Mouse (Mus musculus) limb, embryonic 11.5 days (tissue): Measurements from ENCODE around the gene 4933406M09Rik. TPM values are rescaled to one million over a fixed set of nuclear protein-coding genes. Genes with fewer than 3 reads are reported as not detected.

Experiments
- ATAC-seq: fragments of 200-750 bp; cut with Nextera tagmentation; 2 replicates; pipeline ENCODE4 v1.8.0; 2017; ENCODE audit warnings: low read depth; ENCODE audit not compliant: insufficient number of reproducible peaks, low FRiP score, low TSS enrichment
- DNase-seq: peaks from one replicate; pipeline ENCODE4 v3.0.0-alpha.2; 2015; ENCODE audit warnings: low spot score
- H3K27ac ChIP-seq: fragments of 300-500 bp; sonication (generic); replicated peaks from 2 replicates; pipeline ENCODE4 v1.5.1; 2014; ENCODE audit warnings: low read depth, mild to moderate bottlenecking, low read length
- H3K27me3 ChIP-seq: fragments of 300-500 bp; sonication (generic); 2 replicates; pipeline ENCODE4 v1.6.1; 2014; ENCODE audit warnings: mild to moderate bottlenecking, low read length, mixed read lengths; ENCODE audit not compliant: control insufficient read depth, insufficient read depth
- H3K36me3 ChIP-seq: fragments of 300-500 bp; sonication (generic); 2 replicates; pipeline ENCODE4 v1.6.1; 2014; ENCODE audit warnings: mild to moderate bottlenecking, low read length, moderate library complexity, mixed read lengths; ENCODE audit not compliant: control insufficient read depth, insufficient read depth
- H3K4me1 ChIP-seq: fragments of 300-500 bp; sonication (generic); 2 replicates; pipeline ENCODE4 v1.6.1; 2014; ENCODE audit warnings: low read length, mixed read lengths; ENCODE audit not compliant: control insufficient read depth, insufficient read depth
- H3K4me2 ChIP-seq: fragments of 300-500 bp; sonication (generic); 2 replicates; pipeline ENCODE4 v1.6.1; 2014; ENCODE audit warnings: low read depth, mild to moderate bottlenecking, moderate library complexity; ENCODE audit not compliant: severe bottlenecking
- H3K4me3 ChIP-seq: fragments of 300-500 bp; sonication (generic); 2 replicates; pipeline ENCODE4 v1.5.1; 2014; ENCODE audit warnings: low read depth, low read length
- H3K9ac ChIP-seq: fragments of 300-500 bp; sonication (generic); 2 replicates; pipeline ENCODE4 v1.6.1; 2014; ENCODE audit warnings: mild to moderate bottlenecking, low read length
- H3K9me3 ChIP-seq: fragments of 300-500 bp; sonication (generic); 2 replicates; pipeline ENCODE4 v1.6.1; 2016; ENCODE audit warnings: low read length; ENCODE audit not compliant: control insufficient read depth
- WGBS: fragments of 180-500 bp; shearing (Covaris S2); extraction: QIAGEN DNeasy Blood & Tissue Kit; methylation state at CpG from one replicate; pipeline ENCODE4 v1.1.7; 2014; 5-methylcytosine and 5-hydroxymethylcytosine counted together
- polyA plus RNA-seq: library from polyadenylated mRNA; unstranded; fragments of >200 nt; fragmentation: Nextera tagmentation; extraction: Ambion mirVana; gene quantifications from 2 replicates; pipeline ENCODE4 v1.2.1, GENCODE M21; 2014

The 4933406M09Rik gene
- polyA plus RNA-seq: not detected in 2 replicates

- Histone ChIP-seq H3K27ac (no peak within 1 kb of the TSS), H3K4me2 (no peak within 1 kb of the TSS), H3K4me1 (no peaks in the 10 kb centered on the region), H3K9ac (no peak within 1 kb of the TSS), H3K27me3 (no peaks in the 10 kb centered on the region), H3K36me3 (no peaks in the 10 kb centered on the region), H3K4me3 (no peak within 1 kb of the TSS), H3K9me3 (no peaks in the 10 kb centered on the region)
- WGBS: 96% methylated on average over 1 of the region's 1 CpGs
- ATAC-seq: no peak
- no peak for DNase-seq
These were observed at the start of gene 4933406M09Rik for GRCm38 (mm10) chr1:134385666-134386065. TSS of gene 4933406M09Rik (plus strand) at chr1:134385940.

DNA sequence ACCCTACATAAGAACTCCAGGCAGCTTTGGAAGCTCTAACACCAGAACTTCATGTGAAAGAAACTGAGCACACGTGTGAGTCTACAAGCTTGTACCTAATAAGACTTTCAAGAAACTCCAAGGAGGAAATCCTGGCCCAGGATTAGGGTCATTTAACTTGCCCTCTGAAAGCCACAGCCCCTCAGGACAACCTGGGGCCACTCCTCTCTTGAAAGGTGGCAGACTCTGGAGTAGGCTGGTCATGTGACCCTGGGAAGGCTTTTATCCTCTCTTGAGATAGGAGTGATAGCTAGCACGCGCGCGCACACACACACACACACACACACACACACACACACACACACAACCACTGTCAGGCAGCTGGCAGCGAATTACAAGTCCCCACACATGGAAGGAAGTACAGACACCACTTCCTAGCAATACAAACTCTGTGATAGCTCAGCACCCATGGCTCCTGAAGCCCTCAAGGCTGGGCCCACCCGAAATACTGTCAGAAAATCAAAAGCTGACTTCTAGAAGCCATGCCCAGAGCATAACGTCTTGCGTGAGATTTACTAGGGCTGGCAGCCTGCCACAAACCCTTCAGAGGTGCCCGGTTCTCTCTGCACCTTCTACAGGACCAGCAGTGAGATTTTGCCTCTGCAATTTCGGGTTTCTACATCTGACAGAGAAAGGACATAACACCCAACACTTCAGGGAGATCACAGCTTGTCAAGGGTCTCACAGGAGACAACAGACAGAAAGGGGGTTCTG, 48.6 kb upstream of the 4933406M09Rik start:
- ATAC-seq (no peak), DNase-seq (no peak)
- no peak overlapping the region for H3K4me3 ChIP-seq
- H3K4me2 ChIP-seq: no peak overlapping the region
- no peaks in the 10 kb centered on the region for H3K27me3 ChIP-seq
- H3K27ac ChIP-seq: no peak overlapping the region
- WGBS: 90% methylated on average over 11 of the region's 11 CpGs
- no peaks in the 10 kb centered on the region for H3K9me3 ChIP-seq
- no peaks in the 10 kb centered on the region for H3K4me1 ChIP-seq
- H3K36me3 ChIP-seq: no peaks in the 10 kb centered on the region
- no peak overlapping the region for H3K9ac ChIP-seq

- Histone ChIP-seq H3K9me3 (no peaks in the 10 kb centered on the region), H3K36me3 (no peaks in the 10 kb centered on the region), H3K27me3 (no peaks in the 10 kb centered on the region), H3K27ac (no peak overlapping the region), H3K4me3 (no peak overlapping the region), H3K9ac (no peak overlapping the region), H3K4me2 (no peak overlapping the region), H3K4me1 (peaks cover 3% of the 10 kb centered on the region; the same call in 1 of the 2 replicates)
- WGBS: 90% methylated on average over 7 of the region's 7 CpGs
- ATAC-seq (no peak), DNase-seq (no peak)
These were observed 46.6 kb upstream of the 4933406M09Rik start for GRCm38 (mm10) chr1:134339162-134339561.

DNA sequence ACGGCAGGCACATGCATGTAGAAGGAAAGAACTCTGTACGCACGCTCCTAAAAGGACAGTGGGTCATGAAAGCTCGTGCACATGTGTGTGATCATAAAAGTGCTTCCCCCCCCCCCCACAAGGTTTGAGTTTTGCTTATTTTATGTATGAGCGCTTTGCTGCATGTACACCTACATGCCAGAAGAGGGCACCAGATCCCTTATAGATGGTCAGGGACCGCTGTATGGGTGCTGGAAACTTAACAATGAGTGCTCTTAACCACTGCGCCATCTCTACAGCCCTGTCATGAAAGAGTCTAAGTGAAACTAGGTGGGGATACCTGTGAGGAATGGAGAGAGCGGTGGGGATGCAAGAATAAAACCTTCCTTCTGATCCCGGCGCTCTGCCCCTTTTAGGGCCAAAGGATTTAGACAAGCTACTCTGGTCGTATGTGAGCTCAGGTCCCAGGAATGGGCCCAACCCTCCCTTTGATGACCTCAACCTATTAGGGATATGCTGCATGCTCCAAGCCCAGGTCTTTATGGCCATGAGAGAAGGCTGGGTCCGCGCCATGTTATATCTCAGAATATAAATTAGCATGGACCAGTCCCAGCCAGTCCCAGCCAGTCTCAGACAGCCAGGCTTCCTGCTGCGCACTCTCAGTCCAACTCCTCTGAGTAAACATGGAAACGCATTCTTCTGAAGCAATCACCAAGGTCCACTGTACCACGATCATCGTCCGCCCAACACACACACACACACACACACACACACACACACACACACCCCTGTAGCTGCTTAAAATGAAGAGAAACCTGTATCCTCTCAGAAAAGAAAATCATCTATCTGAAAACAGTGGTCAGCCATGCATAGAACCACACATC, 45.8 kb upstream of the 4933406M09Rik start:
- H3K27ac ChIP-seq: no peak overlapping the region
- no peaks in the 10 kb centered on the region for H3K36me3 ChIP-seq
- H3K9ac ChIP-seq: no peak overlapping the region
- no peak overlapping the region for H3K4me2 ChIP-seq
- H3K9me3 ChIP-seq: no peaks in the 10 kb centered on the region
- H3K4me1 ChIP-seq: peaks cover 3% of the 10 kb centered on the region; the same call in 1 of the 2 replicates
- WGBS: 94% methylated on average over 18 of the region's 18 CpGs
- no peak for ATAC-seq
- H3K27me3 ChIP-seq: no peaks in the 10 kb centered on the region
- H3K4me3 ChIP-seq: no peak overlapping the region
- DNase-seq: no peak

- DNase-seq (no peak), ATAC-seq (no peak)
- no peaks in the 10 kb centered on the region for H3K9me3 ChIP-seq
- no peaks in the 10 kb centered on the region for H3K27me3 ChIP-seq
- H3K27ac ChIP-seq: no peak overlapping the region
- WGBS: 79% methylated on average over 5 of the region's 5 CpGs
- peaks cover 3% of the 10 kb centered on the region; the same call in 1 of the 2 replicates for H3K4me1 ChIP-seq
- H3K4me2 ChIP-seq: no peak overlapping the region
- H3K9ac ChIP-seq: no peak overlapping the region
- H3K4me3 ChIP-seq: no peak overlapping the region
- peaks cover 5% of the 10 kb centered on the region; the same call in 1 of the 2 replicates for H3K36me3 ChIP-seq
These were observed 44.0 kb upstream of the 4933406M09Rik start for GRCm38 (mm10) chr1:134341641-134342277.

DNA sequence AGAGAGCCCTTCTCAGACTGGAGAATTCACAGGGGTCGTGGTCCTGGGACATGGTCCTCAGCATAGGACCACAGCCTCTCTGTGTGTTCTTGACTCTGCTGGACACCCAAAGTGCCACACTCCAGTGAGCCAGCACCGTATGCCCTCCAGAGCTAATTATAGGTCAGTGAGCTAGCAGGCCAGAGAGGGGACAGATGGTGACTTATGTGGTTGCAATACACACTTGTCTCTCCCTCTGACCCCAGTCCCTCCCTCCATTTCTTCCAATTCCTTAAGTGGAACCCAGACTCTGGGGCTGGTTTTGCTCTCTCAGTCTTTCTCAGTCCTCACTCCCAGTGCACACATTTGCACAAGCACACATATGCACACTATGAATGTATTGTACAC, 43.5 kb upstream of the 4933406M09Rik start:
- no peak overlapping the region for H3K9ac ChIP-seq
- H3K27me3 ChIP-seq: no peaks in the 10 kb centered on the region
- ATAC-seq: no peak
- no peak overlapping the region for H3K4me3 ChIP-seq
- H3K4me2 ChIP-seq: no peak overlapping the region
- H3K4me1 ChIP-seq: peaks cover 3% of the 10 kb centered on the region; the same call in 1 of the 2 replicates
- peaks cover 5% of the 10 kb centered on the region; the same call in 1 of the 2 replicates for H3K36me3 ChIP-seq
- H3K9me3 ChIP-seq: no peaks in the 10 kb centered on the region
- 55% methylated on average over 2 of the region's 2 CpGs for WGBS
- no peak overlapping the region for H3K27ac ChIP-seq
- DNase-seq: no peak

DNA sequence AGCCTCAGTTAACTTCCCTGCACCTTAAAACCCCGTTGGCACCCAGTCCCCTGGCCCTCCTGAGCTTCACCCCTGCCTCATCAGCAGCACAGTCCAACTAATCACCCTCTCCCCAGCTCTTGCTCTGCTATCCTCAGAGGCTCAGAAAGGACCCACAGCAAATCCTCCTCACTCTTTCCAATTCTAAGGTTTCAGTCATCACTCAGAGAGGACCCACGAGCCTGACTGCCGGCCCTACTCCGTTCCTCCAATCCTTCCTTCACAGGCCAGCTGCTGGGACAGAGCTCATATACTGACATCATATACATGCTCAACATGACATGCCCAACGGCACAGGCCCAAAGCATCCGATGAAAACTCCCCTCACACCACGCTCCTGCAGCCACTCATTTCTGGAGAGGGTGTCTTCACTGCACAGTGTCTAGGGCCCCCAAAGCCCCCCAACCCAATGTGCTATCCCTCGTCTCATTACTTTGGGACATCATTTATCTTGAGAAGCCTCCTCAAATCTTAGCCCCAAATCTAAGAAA, 42.9 kb upstream of the 4933406M09Rik start:
- ATAC-seq (no peak), DNase-seq (no peak)
- peaks cover 8% of the 10 kb centered on the region; the same call in 1 of the 2 replicates for H3K36me3 ChIP-seq
- no peaks in the 10 kb centered on the region for H3K27me3 ChIP-seq
- H3K4me3 ChIP-seq: no peak overlapping the region
- WGBS: 80% methylated on average over 8 of the region's 8 CpGs
- peaks cover 3% of the 10 kb centered on the region; the same call in 1 of the 2 replicates for H3K4me1 ChIP-seq
- H3K9ac ChIP-seq: no peak overlapping the region
- H3K4me2 ChIP-seq: no peak overlapping the region; the same call in 1 of the 2 replicates
- H3K27ac ChIP-seq: no peak overlapping the region
- H3K9me3 ChIP-seq: no peaks in the 10 kb centered on the region

GRCm38 (mm10) chr1:134343567-134343966, 42.2 kb upstream of the 4933406M09Rik start:
- DNase-seq (no peak), ATAC-seq (no peak)
- H3K4me3 ChIP-seq: no peak overlapping the region; the same call in 1 of the 2 replicates
- H3K27ac ChIP-seq: no peak overlapping the region
- H3K9ac ChIP-seq: no peak overlapping the region; the same call in 1 of the 2 replicates
- H3K36me3 ChIP-seq: peaks cover 8% of the 10 kb centered on the region; the same call in 1 of the 2 replicates
- no peaks in the 10 kb centered on the region for H3K27me3 ChIP-seq
- peak overlapping the region; percentile 96 for H3K4me2 ChIP-seq
- no peaks in the 10 kb centered on the region for H3K9me3 ChIP-seq
- peaks cover 3% of the 10 kb centered on the region; the same call in 1 of the 2 replicates for H3K4me1 ChIP-seq
- 5% methylated on average over 2 of the region's 2 CpGs for WGBS
